Mouse (Mus musculus) CH12.LX (cell line): ENCODE measurements at regions not wholly inside any gene's neighbourhood (a gene's known extent, or its start where the extent isn't known, plus 50 kb on each side); places are given as distances from the start of the nearest gene placed in this dataset.

Source experiments
- DNase-seq: peaks from one replicate; pipeline ENCODE4 v3.0.0-alpha.2; 2013; ENCODE audit errors: extremely low read depth
- H3K27ac ChIP-seq: 2 replicates; pipeline ENCODE4 v1.5.1; 2012; ENCODE audit warnings: low read depth, mild to moderate bottlenecking, control low read depth, moderate library complexity; ENCODE audit not compliant: insufficient read depth
- H3K27me3 ChIP-seq: replicated peaks from 2 replicates; pipeline ENCODE3; 2012; ENCODE audit warnings: inconsistent platforms
- H3K36me3 ChIP-seq, 2 experiments: replicated peaks in 1 of 2; 2 replicates each; pipeline versions ENCODE3 to v1.6.1; 2012; ENCODE audit warnings: inconsistent platforms in 1 of 2, low read length in 1 of 2, mild to moderate bottlenecking in 1 of 2, mixed read lengths in 1 of 2, moderate library complexity in 1 of 2; ENCODE audit not compliant: control insufficient read depth in 1 of 2, insufficient read depth in 1 of 2
- H3K4me1 ChIP-seq, 2 experiments: 2 replicates each; pipeline ENCODE4 v1.6.1; 2012; ENCODE audit warnings: inconsistent platforms in 1 of 2, moderate library complexity in 1 of 2; ENCODE audit not compliant: insufficient read depth in 2 of 2, control insufficient read depth in 1 of 2
- H3K4me2 ChIP-seq: 2 replicates; pipeline ENCODE4 v1.6.1; 2012; ENCODE audit warnings: low read depth, mild to moderate bottlenecking, control low read depth; ENCODE audit not compliant: poor library complexity, insufficient read depth, severe bottlenecking
- H3K4me3 ChIP-seq, 3 experiments: fragments of 150-350 bp in 1 of 3; sonication (generic) in 1 of 3; replicated peaks in 1 of 3; 2 replicates each; pipeline versions ENCODE3 to v1.5.1; 2011 to 2012; ENCODE audit warnings: low read depth in 2 of 3, low read length in 2 of 3, mild to moderate bottlenecking in 2 of 3, moderate library complexity in 2 of 3, control low read depth in 1 of 3, improper control_type of control experiment in 1 of 3, inconsistent platforms in 1 of 3, mixed read lengths in 1 of 3; ENCODE audit not compliant: poor library complexity in 1 of 3
- H3K79me2 ChIP-seq: replicated peaks from 2 replicates; pipeline ENCODE4 v1.6.1; 2012; ENCODE audit warnings: mild to moderate bottlenecking, moderate library complexity; ENCODE audit not compliant: control insufficient read depth, poor library complexity, insufficient read depth, severe bottlenecking; ENCODE audit errors: extremely low read depth
- H3K9ac ChIP-seq: 2 replicates; pipeline ENCODE4 v1.6.1; 2012; ENCODE audit warnings: low read depth, mild to moderate bottlenecking, control low read depth, moderate library complexity; ENCODE audit not compliant: insufficient read depth
- H3K9me3 ChIP-seq: replicated peaks from 2 replicates; pipeline ENCODE3; 2012; ENCODE audit warnings: low read length, inconsistent platforms, mixed read lengths
- BHLHE40 ChIP-seq: IDR thresholded peaks from 2 replicates; pipeline ENCODE4 v1.6.1; 2011; ENCODE audit warnings: mild to moderate bottlenecking, low read depth, low read length, improper control_type of control experiment
- CTCF ChIP-seq, 2 experiments: IDR thresholded peaks in 1 of 2; conservative IDR thresholded peaks in 1 of 2; 2 replicates each; pipeline ENCODE4 v1.5.1; 2011 to 2012; ENCODE audit warnings: low read depth in 2 of 2, low read length in 2 of 2, improper control_type of control experiment in 1 of 2, inconsistent platforms in 1 of 2, mild to moderate bottlenecking in 1 of 2, moderate library complexity in 1 of 2
- ELF1 ChIP-seq: IDR thresholded peaks from 2 replicates; pipeline ENCODE4 v1.6.1; 2014; ENCODE audit warnings: low read depth, mild to moderate bottlenecking, inconsistent platforms, low read length, improper control_type of control experiment
- EP300 ChIP-seq: IDR thresholded peaks from 2 replicates; pipeline ENCODE4 v1.6.1; 2011; ENCODE audit warnings: low read length, improper control_type of control experiment
- GABPA ChIP-seq: IDR thresholded peaks from 2 replicates; pipeline ENCODE4 v1.6.1; 2012; ENCODE audit warnings: low read depth, low read length, improper control_type of control experiment, inconsistent platforms; ENCODE audit not compliant: insufficient replicate concordance
- IRF4 ChIP-seq: IDR thresholded peaks from 2 replicates; pipeline ENCODE4 v1.6.1; 2014; ENCODE audit warnings: low read depth, mild to moderate bottlenecking, inconsistent platforms, low read length, improper control_type of control experiment
- MAFK ChIP-seq: IDR thresholded peaks from 2 replicates; pipeline ENCODE4 v1.6.1; 2011; ENCODE audit warnings: low read length, improper control_type of control experiment; ENCODE audit not compliant: insufficient replicate concordance
- MAX ChIP-seq: IDR thresholded peaks from 2 replicates; pipeline ENCODE4 v1.6.1; 2011; ENCODE audit warnings: low read length, improper control_type of control experiment
- MXI1 ChIP-seq: IDR thresholded peaks from 2 replicates; pipeline ENCODE4 v1.6.1; 2011; ENCODE audit warnings: mild to moderate bottlenecking, low read depth, low read length, improper control_type of control experiment
- MYC ChIP-seq: IDR thresholded peaks from 2 replicates; pipeline ENCODE4 v1.6.1; 2011; ENCODE audit warnings: low read depth, mild to moderate bottlenecking, improper control_type of control experiment, low read length
- NELFE ChIP-seq: IDR thresholded peaks from 2 replicates; pipeline ENCODE4 v1.6.1; 2011; ENCODE audit warnings: low read depth, low read length, improper control_type of control experiment
- NRF1 ChIP-seq: IDR thresholded peaks from 2 replicates; pipeline ENCODE4 v1.6.1; 2014; ENCODE audit warnings: low read depth, mild to moderate bottlenecking, inconsistent platforms, low read length, improper control_type of control experiment, moderate library complexity
- TBP ChIP-seq: conservative IDR thresholded peaks from 2 replicates; pipeline ENCODE4 v1.6.1; 2011; ENCODE audit warnings: low read depth, low read length, improper control_type of control experiment
- ZC3H11A ChIP-seq: IDR thresholded peaks from 2 replicates; pipeline ENCODE4 v1.6.1; 2012; ENCODE audit warnings: low read depth, mild to moderate bottlenecking, inconsistent platforms, low read length, improper control_type of control experiment
- ZMIZ1 ChIP-seq: IDR thresholded peaks from 2 replicates; pipeline ENCODE4 v1.6.1; 2012; ENCODE audit warnings: low read depth, mild to moderate bottlenecking, inconsistent platforms, low read length, improper control_type of control experiment
- dilution Hi-C: fragments of 300-500 bp; cut with MboI; formaldehyde crosslinking; loops from 2 replicates; pipeline ENCODE4 v1.14.3; 2020; ENCODE audit warnings: low sequenced_read_pairs; ENCODE audit not compliant: extremely low pct_unique_long_range_greater_than_20kb, extremely low pct_ligation_motif_present
- in situ Hi-C: fragments of 300-500 bp; cut with MboI; formaldehyde crosslinking; loops from 3 replicates; pipeline ENCODE4 v1.14.3; 2019; ENCODE audit warnings: low sequenced_read_pairs, low pct_ligation_motif_present, low pct_unique_long_range_greater_than_20kb, mixed read lengths

- H3K4me2 ChIP-seq = no peak overlapping the region
- H3K27ac ChIP-seq = no peak overlapping the region
- DNase-seq = no peak
- H3K27me3 ChIP-seq = no peaks in the 10 kb centered on the region
- H3K36me3 ChIP-seq = no peaks in the 10 kb centered on the region
- TF ChIP-seq MYC = no peak
- no peak for TF ChIP-seq BHLHE40
- no peak for TF ChIP-seq ZMIZ1
- no peak for TF ChIP-seq ELF1
- no peak for TF ChIP-seq ZC3H11A
- no peak for TF ChIP-seq CTCF (conservative IDR thresholded peaks at IDR 0.05 in 1 of 2, IDR thresholded peaks at IDR 0.05 in 1 of 2; ENCODE audit: low read depth in 2 of 2, low read length in 2 of 2)
- no peak for TF ChIP-seq IRF4
- no peak for TF ChIP-seq NELFE
- in situ Hi-C loops (no loop called here), dilution Hi-C loops (no loop called here)
- no peak overlapping the region for H3K9ac ChIP-seq
- no peak overlapping the region for H3K4me3 ChIP-seq
- H3K4me1 ChIP-seq = 0 out of 4 replicates have a peak, but pooled peaks cover 0 to 6% of the 10 kb centered on the region in 2 experiments
- H3K79me2 ChIP-seq = no peaks in the 10 kb centered on the region
- H3K9me3 ChIP-seq = no peaks in the 10 kb centered on the region
These were observed 83.0 kb upstream of the Daam1 start for GRCm38 (mm10) chr12:71747831-71748368.

- H3K9ac ChIP-seq = no peak overlapping the region
- 0 out of 4 replicates have a peak, but pooled peaks cover 0 to 6% of the 10 kb centered on the region in 2 experiments for H3K4me1 ChIP-seq
- dilution Hi-C loops = no loop called here
- no peak overlapping the region for H3K27ac ChIP-seq
- no peaks in the 10 kb centered on the region for H3K9me3 ChIP-seq
- no peaks in the 10 kb centered on the region for H3K79me2 ChIP-seq
- in situ Hi-C loops = no loop called here
- no peak for DNase-seq
- H3K4me3 ChIP-seq = no peak overlapping the region
- no peaks in the 10 kb centered on the region for H3K36me3 ChIP-seq
- no peaks in the 10 kb centered on the region for H3K27me3 ChIP-seq
- no peak overlapping the region for H3K4me2 ChIP-seq
- TF ChIP-seq GABPA = no peak
- TF ChIP-seq MAFK = no peak
- TF ChIP-seq TBP = no peak
- TF ChIP-seq MAX = no peak
- TF ChIP-seq NRF1 = no peak
- TF ChIP-seq MXI1 = no peak
These were observed 82.1 kb upstream of the Daam1 start for GRCm38 (mm10) chr12:71748731-71749130.

- DNase-seq = no peak
- in situ Hi-C loops = loop anchor here (25.0 kb wide), 1 partner anchor 663 kb away; the partner anchor contains the start of gene Rtn1
- dilution Hi-C loops = no loop called here
These were observed 81.2 kb upstream of the Daam1 start for GRCm38 (mm10) chr12:71749668-71750067.

More at GRCm38 (mm10) chr12:71749668-71750067, 81.2 kb upstream of the Daam1 start:
- Histone ChIP-seq H3K27me3 (no peaks in the 10 kb centered on the region), H3K79me2 (no peaks in the 10 kb centered on the region), H3K27ac (no peak overlapping the region), H3K9me3 (no peaks in the 10 kb centered on the region), H3K36me3 (no peaks in the 10 kb centered on the region), H3K4me1 (0 out of 4 replicates have a peak, but pooled peaks cover 0 to 6% of the 10 kb centered on the region in 2 experiments), H3K4me2 (no peak overlapping the region), H3K9ac (no peak overlapping the region), H3K4me3 (no peak overlapping the region)
- no peak for TF ChIP-seq TBP
- TF ChIP-seq ZMIZ1 = no peak
- TF ChIP-seq IRF4 = peak; percentile 46; the same call in 1 of the 2 replicates
- 0 out of 2 replicates have a peak, but pooled peaks have one; percentile 31 for TF ChIP-seq EP300
- peak; percentile 62 for TF ChIP-seq MXI1
- peak; percentile 56 for TF ChIP-seq ELF1
